Mouse (Mus musculus) thymus, adult 18-20 months (tissue): Measurements from ENCODE around the gene Ccdc71.
A peak's percentile ranks its signal among the peaks of the same experiment; 100 is the strongest.

Source experiments
- DNase-seq, 2 experiments: peaks; one replicate each; pipeline ENCODE4 v3.0.0; 2022; ENCODE audit warnings: mixed read lengths in 2 of 2

Ccdc71 gene

GRCm38 (mm10) chr9:108460319-108461178, at the start of gene Ccdc71:
TSS of gene Ccdc71 (plus strand) at chr9:108460527.
- peak; percentile 78 to 82 for DNase-seq

- DNase-seq = no peak
These were observed 48.9 kb upstream of the Ccdc71 start for GRCm38 (mm10) chr9:108411381-108411942.

- no peak for DNase-seq
These were observed 48.1 kb upstream of the Ccdc71 start for GRCm38 (mm10) chr9:108412221-108412620.

- DNase-seq = no peak
These were observed 31.9 kb upstream of the Ccdc71 start, which contains the start of gene Ccdc36 for GRCm38 (mm10) chr9:108428384-108428783. TSS of gene Ccdc36 (minus strand) at chr9:108428484.

- no peak for DNase-seq
These were observed 28.8 kb upstream of the Ccdc71 start for GRCm38 (mm10) chr9:108431431-108432067.

- DNase-seq = no peak
These were observed 24.1 kb upstream of the Ccdc71 start, which contains the start of gene BC048562 for GRCm38 (mm10) chr9:108436182-108436581. TSS of gene BC048562 (plus strand) at chr9:108436482.

GRCm38 (mm10) chr9:108439176-108439575, 21.2 kb upstream of the Ccdc71 start:
- no peak for DNase-seq

GRCm38 (mm10) chr9:108440485-108440884, 19.8 kb upstream of the Ccdc71 start:
- DNase-seq = no peak

- DNase-seq = no peak
These were observed 18.9 kb upstream of the Ccdc71 start for GRCm38 (mm10) chr9:108441236-108441919.

GRCm38 (mm10) chr9:108445125-108445524, 15.2 kb upstream of the Ccdc71 start:
- DNase-seq = no peak

GRCm38 (mm10) chr9:108449860-108450259, 10.5 kb upstream of the Ccdc71 start:
- DNase-seq = no peak

- no peak for DNase-seq
These were observed 9.8 kb upstream of the Ccdc71 start for GRCm38 (mm10) chr9:108450292-108451169.

GRCm38 (mm10) chr9:108451170-108451493, 9.2 kb upstream of the Ccdc71 start:
- no peak for DNase-seq

GRCm38 (mm10) chr9:108451519-108452160, 8.7 kb upstream of the Ccdc71 start:
- no peak for DNase-seq

- peak; percentile 59 to 60 for DNase-seq
These were observed 7.9 kb upstream of the Ccdc71 start for GRCm38 (mm10) chr9:108452291-108452906.

GRCm38 (mm10) chr9:108452911-108453310, 7.4 kb upstream of the Ccdc71 start:
- DNase-seq = no peak

- DNase-seq = no peak
These were observed 6.9 kb upstream of the Ccdc71 start for GRCm38 (mm10) chr9:108453458-108453857.

GRCm38 (mm10) chr9:108454429-108454828, 5.9 kb upstream of the Ccdc71 start:
- DNase-seq = no peak

- DNase-seq = no peak
These were observed 4.4 kb upstream of the Ccdc71 start for GRCm38 (mm10) chr9:108455747-108456571.

GRCm38 (mm10) chr9:108456953-108457352, 3.4 kb upstream of the Ccdc71 start:
- no peak for DNase-seq
